Mouse (Mus musculus) embryo, embryonic 9.5 days (tissue): ENCODE data around the gene C3ar1.

ENCODE experiments used
- DNase-seq: peaks from one replicate; pipeline ENCODE4 v3.0.0-alpha.2; 2017; ENCODE audit errors: extremely low spot score

Gene C3ar1

DNA sequence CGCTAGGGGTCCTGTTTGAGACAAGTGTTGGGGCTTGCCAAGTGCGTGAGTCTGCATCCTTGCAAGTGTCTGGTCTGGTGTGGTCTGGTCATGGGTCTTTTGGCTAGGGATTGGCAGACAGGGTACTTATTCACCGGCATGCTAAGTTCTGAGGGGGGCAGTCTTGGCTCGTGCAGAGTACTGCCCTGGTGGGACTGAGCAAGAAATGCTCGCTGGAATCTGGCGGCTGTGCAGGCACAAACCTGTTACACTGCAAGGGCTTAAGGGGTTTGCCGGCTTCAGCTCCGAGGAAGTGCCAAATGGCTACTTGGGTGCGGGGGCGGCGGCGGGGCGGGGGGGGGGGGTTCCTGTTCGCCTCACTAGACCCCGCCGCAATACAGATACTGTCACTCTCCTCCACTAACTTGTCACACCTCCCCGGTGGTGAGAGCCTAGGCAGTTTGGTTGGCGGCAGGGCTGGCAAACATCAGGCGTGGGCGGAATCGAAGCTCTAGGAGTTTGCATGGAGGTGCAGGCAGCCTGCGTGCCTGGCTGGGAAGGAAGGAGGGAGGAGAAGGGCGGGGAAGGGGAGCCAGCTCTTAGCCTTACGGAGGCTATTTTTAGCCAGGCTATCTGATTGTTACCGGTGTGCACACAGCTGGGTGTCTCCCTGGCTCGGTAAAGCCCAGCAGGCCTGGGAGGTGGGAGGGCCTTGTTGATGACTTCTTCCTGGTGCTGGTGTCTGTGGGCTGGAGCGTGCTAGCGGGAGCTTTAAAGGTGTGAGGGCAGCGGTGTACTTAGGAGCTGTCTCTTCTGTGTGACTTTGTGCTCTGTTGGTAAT lies 29.8 kb downstream of the C3ar1 start:
- DNase-seq, result peak; percentile 60

DNA sequence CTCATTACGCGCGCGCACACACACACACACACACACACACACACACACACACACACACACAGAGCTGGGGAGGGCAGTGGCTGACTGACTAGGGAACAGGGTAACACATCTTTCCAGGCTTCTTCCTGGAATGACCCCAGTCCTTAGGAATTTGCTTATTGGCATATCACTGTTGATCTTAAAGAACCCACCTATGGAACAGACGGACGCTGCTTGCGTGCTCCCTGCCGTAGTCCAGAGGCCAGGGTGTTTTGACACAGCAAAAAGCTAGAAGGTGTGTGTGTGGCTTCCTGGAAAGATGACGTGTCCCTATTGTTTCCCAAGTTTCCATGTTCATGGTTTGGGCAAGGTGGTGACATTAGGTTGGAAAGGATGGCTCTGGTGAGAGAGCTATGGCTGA lies 30.8 kb downstream of the C3ar1 start:
- DNase-seq, result no peak

DNA sequence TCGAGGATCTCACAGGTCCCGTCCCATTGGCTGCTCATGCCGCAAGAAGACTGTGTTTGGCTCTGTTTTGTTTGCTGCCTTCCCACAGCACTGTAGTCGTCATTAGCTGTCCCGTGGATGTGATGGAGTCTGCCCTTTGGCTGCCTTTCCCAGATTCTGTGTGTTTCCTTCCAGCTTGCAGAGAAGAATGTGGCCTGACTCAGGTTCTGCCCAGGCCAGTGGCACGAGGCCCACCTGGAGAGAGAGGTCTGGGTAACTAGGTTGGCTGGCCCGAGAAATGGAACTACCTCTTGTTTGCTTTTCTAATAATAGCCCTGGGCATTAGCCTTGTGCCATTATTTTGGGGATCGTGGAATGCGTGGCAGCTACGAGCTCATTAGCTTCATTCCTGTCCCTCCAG lies 31.9 kb downstream of the C3ar1 start:
- no peak for DNase-seq

DNA sequence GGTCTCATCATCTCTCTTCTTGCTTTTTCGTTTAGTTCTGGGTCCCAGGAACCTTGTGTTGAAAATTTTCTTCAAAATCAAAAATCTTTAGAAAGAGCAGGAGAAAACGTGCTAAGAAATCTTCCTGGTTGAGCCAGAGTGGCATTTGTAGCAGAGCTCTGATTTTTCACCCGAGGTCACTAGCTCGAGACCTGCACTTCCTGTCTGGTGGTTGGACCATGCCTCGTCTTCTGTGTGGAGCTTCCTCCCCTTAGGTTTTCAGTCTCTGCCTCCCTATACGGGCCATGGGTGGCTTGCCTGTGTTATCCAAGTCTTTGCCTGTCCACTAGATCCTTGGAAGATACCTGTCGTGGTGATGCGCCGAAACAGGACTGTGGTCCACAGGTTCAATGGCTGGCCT lies 34.1 kb downstream of the C3ar1 start:
- DNase-seq, result no peak

DNA sequence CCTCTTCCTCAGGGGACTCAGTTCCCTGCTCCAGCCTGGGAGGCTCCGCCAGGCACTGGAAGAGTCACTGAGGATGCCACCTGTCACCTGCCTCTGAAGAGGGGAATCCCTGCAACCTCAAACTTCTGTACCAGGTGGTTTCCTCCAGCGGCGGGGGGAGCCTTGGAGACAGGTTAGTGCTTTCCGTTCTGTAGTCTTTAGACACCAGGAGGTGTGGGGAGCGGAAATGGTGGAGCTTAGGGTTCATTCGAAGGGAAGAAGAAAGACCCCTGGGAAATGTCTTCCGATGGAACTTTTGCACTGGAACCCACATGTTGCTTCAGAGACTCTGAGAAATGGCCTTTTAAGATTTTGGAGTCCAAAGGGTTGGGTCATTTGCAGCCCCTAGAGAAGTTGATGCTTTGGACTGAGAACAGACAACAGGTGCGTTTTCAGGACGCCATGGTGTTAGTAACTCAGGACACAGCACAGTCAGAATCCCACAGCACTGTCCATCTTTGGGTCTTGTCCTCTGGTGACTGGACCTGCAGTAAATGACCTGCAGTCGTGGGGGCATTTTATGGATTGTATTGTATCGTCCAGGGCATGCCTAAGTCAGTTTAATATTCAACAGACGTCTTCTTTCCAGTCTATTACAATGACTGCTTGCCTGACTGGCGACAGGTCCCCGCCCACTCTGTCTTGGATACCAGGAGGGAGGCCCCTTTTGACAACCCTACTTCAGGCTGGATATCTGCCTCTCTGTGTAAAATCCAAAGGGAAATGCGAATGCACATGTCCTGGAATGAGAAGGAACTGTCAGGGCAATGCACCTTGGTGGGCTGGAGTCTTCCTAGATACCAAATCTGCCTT lies 34.9 kb downstream of the C3ar1 start:
- no peak for DNase-seq

DNA sequence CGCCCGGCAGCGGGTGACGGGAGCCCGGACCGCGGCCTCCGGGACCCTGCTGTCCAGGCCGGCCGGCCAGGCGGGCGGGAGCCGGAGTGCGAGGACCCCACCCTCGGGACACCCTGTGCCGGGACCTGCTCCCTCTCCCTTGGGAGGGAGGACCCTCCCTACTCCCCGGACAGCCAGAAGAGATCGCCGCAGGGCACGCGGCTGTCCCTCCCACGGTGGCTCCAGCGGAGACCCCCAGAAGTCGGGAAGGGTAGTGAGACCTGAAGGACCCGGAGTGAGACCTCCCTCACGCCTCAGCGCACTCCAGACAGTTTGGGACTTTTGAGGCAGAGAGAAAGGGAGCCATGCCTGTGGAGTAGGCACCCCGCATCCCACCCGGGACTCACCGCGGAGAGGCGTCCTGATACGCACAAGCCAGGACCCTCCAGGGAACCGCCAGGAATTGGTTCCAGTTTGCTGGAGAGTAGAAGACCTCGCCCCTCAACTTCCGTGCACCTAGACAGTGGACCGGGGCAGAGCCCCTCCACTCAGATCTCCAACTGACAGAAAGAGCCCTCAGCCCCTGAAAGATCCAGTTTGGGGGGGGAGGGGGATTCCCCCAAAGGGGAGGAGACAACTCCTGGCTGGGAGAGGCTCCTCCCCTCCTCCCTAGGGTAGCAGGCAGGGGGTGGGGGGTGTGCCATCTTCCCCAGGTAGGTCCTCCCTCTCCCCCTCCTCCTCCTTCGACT lies 35.7 kb downstream of the C3ar1 start:
- DNase-seq, result peak; percentile 51

DNA sequence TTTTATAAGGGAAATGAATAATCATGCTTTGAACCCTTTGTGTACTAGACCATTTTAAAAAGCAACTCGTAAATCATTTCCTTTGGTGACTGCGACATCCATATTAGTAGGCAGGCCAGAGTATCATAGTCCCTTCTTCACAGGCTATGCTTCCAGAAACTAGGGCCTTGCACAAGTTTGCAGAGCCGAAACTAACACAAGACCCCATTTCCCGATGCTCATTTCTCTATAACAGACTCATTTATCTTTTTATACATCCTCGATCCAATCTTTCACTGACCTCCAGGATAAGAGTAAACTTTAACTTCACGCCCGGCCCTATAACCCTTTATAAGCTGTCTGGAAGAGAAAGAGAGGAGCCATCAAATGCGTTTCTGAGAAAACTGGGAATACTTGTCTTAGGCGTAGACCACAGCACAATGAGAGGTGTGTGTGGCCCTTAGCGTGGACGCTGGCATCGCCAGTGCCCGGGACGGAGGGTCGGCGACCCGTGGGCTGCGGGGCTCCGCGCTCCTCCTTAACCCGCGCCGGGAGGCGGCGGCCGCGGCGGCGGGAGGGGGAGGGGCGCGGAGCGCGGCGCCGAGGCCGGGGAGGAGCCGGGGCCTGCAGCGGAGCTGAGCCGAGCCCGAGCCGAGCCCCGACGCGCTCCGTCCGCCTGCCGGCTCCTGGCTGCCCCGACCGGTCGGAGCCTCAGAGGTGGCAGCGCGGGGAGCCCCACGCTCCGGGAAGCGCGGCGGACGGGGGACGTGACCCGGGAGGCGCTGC lies 36.5 kb downstream of the C3ar1 start, which contains the start of gene Foxj2:
TSS of gene Foxj2 (plus strand) at position 609 of the 765 bp plus-strand sequence.
- DNase-seq, result peak; percentile 68

DNA sequence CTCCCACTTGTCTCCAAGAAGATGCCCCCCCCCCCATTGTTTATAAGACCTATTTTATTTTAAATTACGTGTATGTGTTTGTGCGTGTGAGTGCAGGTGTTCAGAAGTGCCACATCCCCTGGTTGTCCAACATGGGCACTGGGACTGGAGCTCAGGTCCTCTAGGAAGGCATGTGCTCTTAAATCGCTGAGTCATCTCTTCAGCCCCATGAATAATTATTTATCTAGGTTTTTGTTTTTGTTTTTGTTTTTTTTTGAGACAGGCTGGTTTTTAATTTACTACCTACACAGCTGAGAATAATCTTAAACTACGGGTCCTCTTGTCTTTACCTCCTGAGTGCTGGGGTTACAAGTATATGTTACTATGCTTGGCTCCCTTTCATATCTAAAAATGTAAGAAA lies 42.3 kb downstream of the C3ar1 start:
- DNase-seq, result no peak

DNA sequence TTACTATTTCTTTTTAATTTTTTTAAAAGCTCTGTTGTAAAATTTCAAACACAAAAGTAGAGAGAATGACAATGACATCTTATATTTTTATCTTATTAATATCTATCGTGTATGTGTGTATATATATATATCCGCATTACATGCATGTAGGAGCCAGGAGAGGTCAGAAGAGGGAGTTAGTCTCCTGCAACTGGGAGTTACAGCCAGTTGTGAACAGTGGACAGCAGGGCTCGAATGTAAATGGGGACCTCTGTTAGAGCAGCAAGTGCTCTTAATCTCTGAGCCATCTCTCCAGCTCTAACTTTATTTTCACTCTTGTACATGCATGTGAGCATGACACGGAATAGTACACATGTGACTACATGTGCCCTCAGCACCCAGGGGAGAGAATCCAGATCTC lies 43.2 kb downstream of the C3ar1 start:
- DNase-seq, result no peak

DNA sequence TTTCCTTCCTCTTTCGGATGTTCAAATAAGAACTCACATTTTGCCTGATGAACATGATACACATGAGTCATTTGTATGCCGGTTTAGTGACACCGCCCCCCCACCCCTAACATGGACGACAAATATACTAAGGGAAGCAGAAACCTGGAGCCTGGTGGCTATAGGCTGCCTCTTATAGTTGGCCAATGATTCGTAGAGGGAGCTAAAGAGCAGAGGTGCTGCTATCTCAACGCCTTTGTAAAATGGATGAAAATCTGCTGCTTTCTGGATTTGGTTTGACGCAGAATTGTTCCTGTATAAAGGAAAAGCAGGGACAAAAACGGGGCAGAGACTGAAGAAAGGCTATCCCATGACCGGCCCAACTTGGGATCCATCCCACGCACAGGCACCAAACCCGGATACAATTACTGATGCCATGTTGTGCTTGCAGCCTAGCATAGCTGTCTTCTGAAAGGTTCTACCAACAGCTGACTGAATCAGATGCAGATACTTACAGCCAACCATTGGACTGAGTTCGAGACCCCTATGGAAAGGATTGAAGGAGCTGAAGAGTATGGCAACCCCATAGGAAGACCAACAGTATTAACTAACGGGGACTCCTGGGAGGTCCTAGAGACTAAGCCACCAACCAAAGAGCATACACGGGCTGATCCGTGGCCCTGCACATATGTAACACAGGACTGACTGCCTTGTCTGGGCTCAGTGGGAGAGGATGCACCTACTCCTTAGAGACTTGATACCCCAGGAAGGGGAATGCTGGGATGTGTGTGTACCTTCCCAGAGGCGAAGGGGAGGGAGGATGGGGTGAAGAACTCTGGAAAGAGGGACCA lies 44.0 kb downstream of the C3ar1 start:
- DNase-seq, result peak; percentile 58

DNA sequence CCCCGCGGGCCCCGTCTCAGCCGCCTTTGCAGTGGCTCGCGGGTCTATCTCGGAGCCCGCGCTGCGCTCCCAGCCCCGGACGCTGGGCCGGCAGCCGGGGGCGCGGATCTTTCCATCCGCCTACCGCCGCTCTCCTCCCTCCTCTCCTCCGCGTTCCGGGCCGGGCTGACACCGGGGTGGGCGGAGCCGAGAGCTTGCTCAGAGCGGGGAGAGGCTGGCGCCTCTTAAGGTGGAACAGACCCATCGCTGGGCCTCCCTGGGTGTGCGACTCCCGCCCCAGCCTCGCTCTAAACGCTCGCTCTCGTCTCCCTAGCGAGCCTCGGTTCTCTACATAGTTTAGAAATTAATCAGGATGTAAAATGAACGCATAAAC lies 44.7 kb downstream of the C3ar1 start:
- DNase-seq, result peak; percentile 90

DNA sequence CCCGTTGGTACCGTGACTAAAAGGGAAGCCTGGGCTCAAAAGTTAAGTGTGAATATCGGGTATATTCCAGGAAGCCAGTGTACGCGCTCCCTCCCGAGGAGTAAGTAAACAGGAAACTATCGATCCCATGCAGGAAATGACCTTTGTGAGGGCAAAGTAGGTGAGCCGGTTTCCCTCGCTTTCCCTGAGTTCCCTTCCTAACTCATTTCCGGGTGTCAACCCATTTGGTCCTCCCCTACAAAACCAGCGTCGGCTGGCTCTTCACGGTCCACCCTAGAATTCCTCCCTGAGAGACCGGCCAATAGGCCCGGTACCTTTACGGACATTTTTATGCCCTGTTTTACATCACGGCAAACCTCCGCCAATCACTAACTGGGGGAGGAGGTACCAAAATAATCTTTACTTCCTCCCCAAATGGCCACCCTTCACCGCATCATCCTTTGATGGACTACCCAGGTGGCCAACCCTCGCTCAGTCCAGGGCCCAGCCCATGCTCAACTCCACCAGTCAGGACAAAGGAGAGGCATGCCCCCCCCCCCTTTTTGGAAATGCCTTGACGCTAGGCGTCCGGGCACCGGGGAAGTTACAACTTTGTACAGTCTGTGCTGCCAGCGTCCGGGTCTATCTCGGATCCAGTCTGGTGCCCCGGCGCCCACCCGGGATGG lies 45.2 kb downstream of the C3ar1 start:
- peak; percentile 97 for DNase-seq

DNA sequence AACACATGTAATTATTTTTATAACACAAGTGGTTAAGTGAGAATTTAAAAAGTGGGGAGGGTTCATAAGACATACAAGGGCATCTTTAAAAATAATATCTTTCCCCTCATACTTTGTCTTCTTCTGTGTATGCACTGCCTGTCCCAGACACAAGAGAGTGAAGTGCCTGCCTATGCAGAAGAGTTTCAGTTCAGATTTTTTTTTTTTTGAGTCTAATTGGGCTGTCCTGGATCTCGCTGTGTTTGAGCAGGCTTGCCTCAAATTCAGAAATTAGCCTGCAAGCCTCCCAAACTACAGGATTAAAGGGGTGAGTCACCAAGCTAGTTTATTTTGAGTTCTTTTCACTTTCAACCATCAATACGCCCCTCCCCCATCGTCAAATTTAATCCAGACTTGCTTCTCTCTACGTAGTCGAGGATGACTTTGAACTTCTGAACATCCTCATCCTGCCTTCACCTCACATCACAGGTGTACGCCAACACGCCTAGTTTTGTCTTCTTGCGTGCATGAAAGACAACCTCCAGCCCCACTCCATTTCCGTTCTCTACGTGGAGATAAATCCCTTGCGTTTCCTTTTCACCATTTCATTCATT lies 45.8 kb downstream of the C3ar1 start:
- DNase-seq, result no peak

DNA sequence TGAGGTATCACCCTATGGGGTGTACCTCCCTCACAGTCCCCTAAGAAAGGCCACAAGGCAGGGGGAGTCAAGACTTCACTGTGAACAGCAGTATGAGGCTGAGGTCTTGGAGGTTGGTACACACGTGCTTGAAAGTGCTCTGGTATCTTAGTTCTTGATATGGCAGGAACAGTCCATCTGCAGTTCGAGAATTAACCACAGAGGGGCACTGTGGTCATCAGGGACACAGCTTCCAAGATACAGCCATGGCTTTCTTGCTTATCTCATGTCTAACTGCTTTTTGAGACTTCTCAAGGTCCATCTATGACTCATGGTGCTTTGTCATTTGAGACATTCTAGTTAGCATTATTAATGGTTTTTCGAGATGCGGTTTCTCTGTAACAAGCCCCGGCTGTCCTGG lies 51.5 kb downstream of the C3ar1 start:
- DNase-seq, result peak; percentile 70

DNA sequence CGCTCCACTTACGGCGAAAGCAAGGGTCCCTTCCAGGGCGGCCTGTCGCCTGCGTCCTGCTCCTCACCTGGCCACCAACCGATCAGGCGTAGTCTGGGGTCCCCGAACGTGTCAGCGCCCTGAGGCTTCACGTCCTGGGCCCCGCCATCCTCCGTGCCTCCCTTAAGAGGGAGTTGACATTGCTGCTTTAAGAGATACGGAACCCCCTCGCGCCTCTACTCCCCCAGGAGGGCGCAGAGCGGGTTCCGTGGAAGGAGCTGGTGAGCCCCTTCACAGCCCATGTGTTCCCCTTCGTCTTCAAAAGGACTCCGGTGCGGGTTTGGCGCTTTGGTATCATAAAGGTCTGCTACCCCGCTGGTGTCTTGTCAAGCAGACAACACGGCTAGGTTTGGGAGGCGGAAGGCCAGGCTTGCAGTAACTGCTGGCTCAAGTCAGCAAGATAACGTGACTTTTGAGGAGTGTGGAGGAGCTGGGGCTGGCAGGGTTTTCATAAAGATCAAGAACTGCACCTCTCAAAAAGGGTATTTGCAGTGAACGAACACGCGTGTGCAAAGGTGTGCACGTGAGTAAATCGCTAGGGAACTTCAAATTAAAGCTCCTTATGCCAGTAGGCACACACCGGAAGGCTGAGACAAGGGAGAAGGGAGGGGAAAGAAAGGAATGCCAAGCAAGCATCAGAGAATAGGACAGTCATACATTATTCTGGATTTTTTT lies 54.0 kb downstream of the C3ar1 start:
- no peak for DNase-seq

DNA sequence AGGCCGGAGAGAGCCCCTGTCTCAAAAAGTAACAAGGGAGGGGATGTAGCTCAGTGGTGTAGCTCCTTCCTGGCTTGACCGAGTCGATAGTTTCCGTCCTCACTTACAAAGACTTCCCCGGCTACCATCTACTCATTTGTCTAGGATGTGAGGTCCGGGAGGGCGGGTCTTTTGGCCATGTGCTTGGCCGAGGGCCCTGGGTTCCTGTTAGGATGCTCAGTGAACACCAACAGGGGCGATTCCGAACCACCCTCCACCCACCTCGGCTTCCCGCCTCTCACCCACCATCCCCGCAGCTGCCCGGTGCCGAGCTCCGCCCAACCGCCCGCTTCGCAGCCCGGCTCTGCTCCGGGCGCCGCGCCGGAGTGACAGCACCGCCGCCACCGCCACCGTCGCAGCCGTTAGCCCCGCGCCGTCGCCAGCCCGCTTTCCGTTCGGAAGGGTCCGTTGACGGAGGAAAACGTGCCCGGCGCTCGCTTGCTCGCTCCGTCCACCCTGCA lies 54.6 kb downstream of the C3ar1 start, which contains the start of gene Slc2a3:
TSS of gene Slc2a3 (minus strand) at position 340 of the 500 bp plus-strand sequence.
- peak; percentile 75 for DNase-seq

DNA sequence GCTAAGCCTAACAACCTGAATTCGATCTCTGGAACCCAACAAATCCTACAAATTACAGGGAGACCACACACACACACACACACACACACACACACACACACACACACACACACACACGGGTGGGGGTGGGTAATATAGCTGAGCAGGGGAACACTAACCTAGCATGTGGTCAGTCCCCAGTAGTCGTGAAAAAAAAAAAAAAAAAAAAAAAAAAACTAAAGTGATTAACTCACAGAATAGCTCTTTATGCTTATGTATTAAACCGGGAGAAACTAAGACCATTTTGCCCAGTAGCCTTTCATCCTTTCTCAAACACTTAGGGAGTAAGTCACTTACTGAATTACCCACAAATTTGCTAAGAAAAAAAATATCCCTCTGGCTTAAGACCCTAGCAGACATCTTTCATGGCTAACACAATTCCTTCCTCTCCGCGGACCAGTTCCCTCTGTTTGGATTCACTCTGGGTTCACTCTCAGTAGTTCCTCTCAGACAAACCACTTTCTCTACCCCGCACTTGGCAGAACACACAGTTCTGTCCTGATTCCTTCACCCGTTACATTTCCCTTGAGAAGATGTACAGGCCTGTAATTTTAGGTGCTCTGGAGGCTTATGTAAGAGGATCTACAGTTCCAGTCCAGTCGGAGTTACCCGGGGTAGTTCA lies 55.2 kb downstream of the C3ar1 start:
- no peak for DNase-seq
